Mouse (Mus musculus) embryonic facial prominence, embryonic 14.5 days (tissue): ENCODE measurements around the gene St3gal2. TPM values are rescaled to one million over a fixed set of nuclear protein-coding genes. Genes with fewer than 3 reads are reported as not detected.

Experiments
- ATAC-seq: fragments of 200-750 bp; cut with Nextera tagmentation; 2 replicates; pipeline ENCODE4 v1.8.0; 2017; ENCODE audit warnings: low read depth, moderate number of reproducible peaks, moderate TSS enrichment
- DNase-seq: peaks from one replicate; pipeline ENCODE4 v3.0.0-alpha.2; 2015; ENCODE audit warnings: low spot score
- H3K27ac ChIP-seq: fragments of 300-500 bp; sonication (generic); replicated peaks from 2 replicates; pipeline ENCODE4 v1.5.1; 2014; ENCODE audit warnings: low read depth, mild to moderate bottlenecking, low read length, moderate library complexity
- H3K27me3 ChIP-seq: fragments of 300-500 bp; sonication (generic); replicated peaks from 2 replicates; pipeline ENCODE4 v1.6.1; 2014; ENCODE audit warnings: low read length; ENCODE audit not compliant: control insufficient read depth, insufficient read depth
- H3K36me3 ChIP-seq: fragments of 300-500 bp; sonication (generic); 2 replicates; pipeline ENCODE4 v1.6.1; 2014; ENCODE audit warnings: low read length, mixed read lengths; ENCODE audit not compliant: control insufficient read depth, insufficient read depth
- H3K4me1 ChIP-seq: fragments of 300-500 bp; sonication (generic); 2 replicates; pipeline ENCODE4 v1.6.1; 2014; ENCODE audit warnings: antibody characterized with exemption, low read length; ENCODE audit not compliant: control insufficient read depth, insufficient read depth
- H3K4me2 ChIP-seq: fragments of 300-500 bp; sonication (generic); 2 replicates; pipeline ENCODE4 v1.6.1; 2014; ENCODE audit warnings: low read depth, mild to moderate bottlenecking, low read length, moderate library complexity, mixed read lengths
- H3K4me3 ChIP-seq: fragments of 300-500 bp; sonication (generic); 2 replicates; pipeline ENCODE4 v1.5.1; 2014; ENCODE audit warnings: low read depth, mild to moderate bottlenecking, low read length
- H3K9ac ChIP-seq: fragments of 300-500 bp; sonication (generic); 2 replicates; pipeline ENCODE4 v1.6.1; 2014; ENCODE audit warnings: low read depth, mild to moderate bottlenecking, low read length, moderate library complexity, mixed read lengths
- H3K9me3 ChIP-seq: fragments of 300-500 bp; sonication (generic); 2 replicates; pipeline ENCODE4 v1.6.1; 2016; ENCODE audit warnings: low read length; ENCODE audit not compliant: control insufficient read depth
- WGBS: fragments of 180-500 bp; shearing (Covaris S2); extraction: QIAGEN DNeasy Blood & Tissue Kit; methylation state at CpG from one replicate; pipeline ENCODE4 v1.1.7; 2014; 5-methylcytosine and 5-hydroxymethylcytosine counted together
- polyA plus RNA-seq: library from polyadenylated mRNA; unstranded; fragments of >200 nt; fragmentation: Nextera tagmentation; extraction: Ambion mirVana; gene quantifications from 2 replicates; pipeline ENCODE4 v1.2.1, GENCODE M21; 2014

Gene St3gal2
- polyA plus RNA-seq, 1 experiment from 2014 or later = 19.4 TPM

GRCm38 (mm10) chr8:110889904-110890470, 29.7 kb upstream of the St3gal2 start:
- Histone ChIP-seq H3K36me3 (peaks cover 54% of the 10 kb centered on the region; the same call in 1 of the 2 replicates), H3K27ac (peak overlapping the region; percentile 33; the same call in 1 of the 2 replicates)
- DNase-seq = peak; percentile 18

GRCm38 (mm10) chr8:110892040-110892439, 27.7 kb upstream of the St3gal2 start:
- Histone ChIP-seq H3K36me3 (peaks cover 43% of the 10 kb centered on the region; the same call in 1 of the 2 replicates), H3K27ac (no peak overlapping the region), H3K27me3 (no peaks in the 10 kb centered on the region), H3K4me3 (no peak overlapping the region), H3K4me2 (no peak overlapping the region), H3K9ac (no peak overlapping the region), H3K4me1 (no peaks in the 10 kb centered on the region), H3K9me3 (no peaks in the 10 kb centered on the region)
- 89% methylated on average over 7 of the region's 7 CpGs for WGBS
- DNase-seq (no peak), ATAC-seq (no peak)

More at GRCm38 (mm10) chr8:110889904-110890470, 29.7 kb upstream of the St3gal2 start:
- Histone ChIP-seq H3K27me3 (no peaks in the 10 kb centered on the region), H3K9ac (no peak overlapping the region), H3K4me2 (no peak overlapping the region), H3K9me3 (no peaks in the 10 kb centered on the region), H3K4me1 (no peaks in the 10 kb centered on the region), H3K4me3 (no peak overlapping the region)
- 56% methylated on average over 12 of the region's 12 CpGs for WGBS
- ATAC-seq = peak; percentile 38; the same call in 1 of the 2 replicates

GRCm38 (mm10) chr8:110892913-110893312, 26.8 kb upstream of the St3gal2 start:
- H3K9me3 ChIP-seq = no peaks in the 10 kb centered on the region
- ATAC-seq = no peak
- H3K4me1 ChIP-seq = no peaks in the 10 kb centered on the region
- no peak overlapping the region for H3K27ac ChIP-seq
- no peak overlapping the region for H3K4me2 ChIP-seq
- 96% methylated on average over 1 of the region's 2 CpGs for WGBS
- H3K4me3 ChIP-seq = no peak overlapping the region
- no peak overlapping the region for H3K9ac ChIP-seq
- DNase-seq = no peak
- H3K36me3 ChIP-seq = peaks cover 34% of the 10 kb centered on the region
- H3K27me3 ChIP-seq = no peaks in the 10 kb centered on the region

- Histone ChIP-seq H3K27ac (no peak overlapping the region), H3K36me3 (peaks cover 32% of the 10 kb centered on the region), H3K4me3 (no peak overlapping the region), H3K4me1 (no peaks in the 10 kb centered on the region), H3K9ac (no peak overlapping the region), H3K9me3 (no peaks in the 10 kb centered on the region), H3K27me3 (no peaks in the 10 kb centered on the region), H3K4me2 (no peak overlapping the region)
- 82% methylated on average over 10 of the region's 10 CpGs for WGBS
- ATAC-seq = no peak
- no peak for DNase-seq
Measured at GRCm38 (mm10) chr8:110894851-110895250, 24.9 kb upstream of the St3gal2 start.

- H3K9me3 ChIP-seq = no peaks in the 10 kb centered on the region
- 83% methylated on average over 8 of the region's 9 CpGs for WGBS
- DNase-seq (no peak), ATAC-seq (no peak)
- no peak overlapping the region for H3K4me2 ChIP-seq
- H3K4me1 ChIP-seq = no peaks in the 10 kb centered on the region
- H3K27ac ChIP-seq = no peak overlapping the region
- no peak overlapping the region for H3K9ac ChIP-seq
- H3K36me3 ChIP-seq = peaks cover 30% of the 10 kb centered on the region
- no peak overlapping the region for H3K4me3 ChIP-seq
- H3K27me3 ChIP-seq = no peaks in the 10 kb centered on the region
Measured at GRCm38 (mm10) chr8:110895254-110895653, 24.5 kb upstream of the St3gal2 start.

GRCm38 (mm10) chr8:110895812-110896211, 23.9 kb upstream of the St3gal2 start:
- peaks cover 28% of the 10 kb centered on the region for H3K36me3 ChIP-seq
- H3K27ac ChIP-seq = no peak overlapping the region
- H3K4me1 ChIP-seq = no peaks in the 10 kb centered on the region
- DNase-seq = no peak
- H3K4me2 ChIP-seq = no peak overlapping the region
- WGBS = 96% methylated on average over 13 of the region's 13 CpGs
- H3K27me3 ChIP-seq = no peaks in the 10 kb centered on the region
- ATAC-seq = no peak
- H3K9me3 ChIP-seq = no peaks in the 10 kb centered on the region
- no peak overlapping the region for H3K9ac ChIP-seq
- no peak overlapping the region for H3K4me3 ChIP-seq

GRCm38 (mm10) chr8:110897495-110897894, 22.2 kb upstream of the St3gal2 start:
- no peaks in the 10 kb centered on the region for H3K27me3 ChIP-seq
- H3K9ac ChIP-seq = no peak overlapping the region
- H3K4me3 ChIP-seq = no peak overlapping the region
- peaks cover 17% of the 10 kb centered on the region for H3K36me3 ChIP-seq
- 0 out of 2 replicates have a peak, but pooled peaks cover 3% of the 10 kb centered on the region for H3K4me1 ChIP-seq
- WGBS = 95% methylated on average over 6 of the region's 6 CpGs
- DNase-seq (no peak), ATAC-seq (no peak)
- H3K4me2 ChIP-seq = no peak overlapping the region
- no peak overlapping the region for H3K27ac ChIP-seq
- H3K9me3 ChIP-seq = no peaks in the 10 kb centered on the region

GRCm38 (mm10) chr8:110901056-110901455, 18.7 kb upstream of the St3gal2 start:
- 72% methylated on average over 3 of the region's 3 CpGs for WGBS
- no peaks in the 10 kb centered on the region for H3K9me3 ChIP-seq
- H3K27ac ChIP-seq = no peak overlapping the region
- DNase-seq (no peak), ATAC-seq (no peak)
- H3K9ac ChIP-seq = no peak overlapping the region
- no peak overlapping the region for H3K4me3 ChIP-seq
- no peak overlapping the region for H3K4me2 ChIP-seq
- no peaks in the 10 kb centered on the region for H3K27me3 ChIP-seq
- H3K4me1 ChIP-seq = 0 out of 2 replicates have a peak, but pooled peaks cover 3% of the 10 kb centered on the region
- H3K36me3 ChIP-seq = peaks cover 5% of the 10 kb centered on the region
